Mouse (Mus musculus) midbrain, embryonic 16.5 days (tissue): ENCODE data around the gene Mansc1. TPM values are rescaled to one million over a fixed set of nuclear protein-coding genes. Genes with fewer than 3 reads are reported as not detected.

Experiments
- ATAC-seq: fragments of 200-750 bp; cut with Nextera tagmentation; 2 replicates; pipeline ENCODE4 v1.8.0; 2017; ENCODE audit warnings: moderate TSS enrichment
- H3K27ac ChIP-seq: fragments of 300-500 bp; sonication (generic); 2 replicates; pipeline ENCODE4 v1.5.1; 2014; ENCODE audit warnings: mild to moderate bottlenecking, low read length, mixed read lengths
- H3K27me3 ChIP-seq: fragments of 300-500 bp; sonication (generic); 2 replicates; pipeline ENCODE4 v1.6.1; 2014; ENCODE audit warnings: low read depth, low read length, mixed read lengths; ENCODE audit not compliant: control insufficient read depth, insufficient read depth
- H3K36me3 ChIP-seq: fragments of 300-500 bp; sonication (generic); 2 replicates; pipeline ENCODE4 v1.6.1; 2014; ENCODE audit warnings: mild to moderate bottlenecking, low read length, moderate library complexity, mixed read lengths; ENCODE audit not compliant: control insufficient read depth, insufficient read depth
- H3K4me1 ChIP-seq: fragments of 300-500 bp; sonication (generic); 2 replicates; pipeline ENCODE4 v1.6.1; 2014; ENCODE audit warnings: mild to moderate bottlenecking, low read length, mixed read lengths; ENCODE audit not compliant: control insufficient read depth, insufficient read depth
- H3K4me2 ChIP-seq: fragments of 300-500 bp; sonication (generic); 2 replicates; pipeline ENCODE4 v1.6.1; 2014; ENCODE audit warnings: mild to moderate bottlenecking, low read length, mixed read lengths
- H3K4me3 ChIP-seq: fragments of 300-500 bp; sonication (generic); 2 replicates; pipeline ENCODE4 v1.5.1; 2014; ENCODE audit warnings: low read depth, mild to moderate bottlenecking, low read length, moderate library complexity, mixed read lengths
- H3K9ac ChIP-seq: fragments of 300-500 bp; sonication (generic); 2 replicates; pipeline ENCODE4 v1.6.1; 2014; ENCODE audit warnings: low read depth, low read length, mixed read lengths
- H3K9me3 ChIP-seq: fragments of 300-500 bp; sonication (generic); replicated peaks from 2 replicates; pipeline ENCODE4 v1.6.1; 2014; ENCODE audit warnings: mild to moderate bottlenecking, low read length, mixed read lengths; ENCODE audit not compliant: control insufficient read depth, poor library complexity, severe bottlenecking
- WGBS: fragments of 180-500 bp; shearing (Covaris S2); extraction: QIAGEN DNeasy Blood & Tissue Kit; methylation state at CpG from one replicate; pipeline ENCODE4 v1.1.7; 2014; 5-methylcytosine and 5-hydroxymethylcytosine counted together
- polyA plus RNA-seq: library from polyadenylated mRNA; unstranded; fragments of >200 nt; fragmentation: Nextera tagmentation; extraction: Ambion mirVana; gene quantifications from 2 replicates; pipeline ENCODE4 v1.2.1, GENCODE M21; 2015

The Mansc1 gene
- polyA plus RNA-seq, 1 experiment from 2014 or later = 1.0 TPM

- Histone ChIP-seq H3K27ac (no peak overlapping the region), H3K4me1 (no peaks in the 10 kb centered on the region), H3K9ac (no peak overlapping the region), H3K36me3 (no peaks in the 10 kb centered on the region), H3K4me2 (no peak overlapping the region), H3K9me3 (no peaks in the 10 kb centered on the region), H3K4me3 (no peak overlapping the region), H3K27me3 (no peaks in the 10 kb centered on the region)
- 75% methylated on average over 5 of the region's 5 CpGs for WGBS
- no peak for ATAC-seq
These were observed 32.3 kb upstream of the Mansc1 start for GRCm38 (mm10) chr6:134664573-134664972.

- no peak for ATAC-seq
- WGBS = 82% methylated on average over 8 of the region's 8 CpGs
- no peaks in the 10 kb centered on the region for H3K27me3 ChIP-seq
These were observed 28.6 kb upstream of the Mansc1 start for GRCm38 (mm10) chr6:134660714-134661406.

GRCm38 (mm10) chr6:134659108-134659958 is 27.0 kb upstream of the Mansc1 start:
- Histone ChIP-seq H3K9ac (no peak overlapping the region), H3K27me3 (no peaks in the 10 kb centered on the region), H3K36me3 (no peaks in the 10 kb centered on the region), H3K9me3 (no peaks in the 10 kb centered on the region), H3K27ac (no peak overlapping the region), H3K4me1 (no peaks in the 10 kb centered on the region), H3K4me2 (0 out of 2 replicates have a peak overlapping the region, but pooled peaks have one; percentile 26), H3K4me3 (no peak overlapping the region)
- 20% methylated on average over 9 of the region's 9 CpGs for WGBS
- peak; percentile 95 for ATAC-seq

More at GRCm38 (mm10) chr6:134660714-134661406, 28.6 kb upstream of the Mansc1 start:
- no peak overlapping the region for H3K4me2 ChIP-seq
- H3K4me1 ChIP-seq = no peaks in the 10 kb centered on the region
- no peak overlapping the region for H3K27ac ChIP-seq
- no peak overlapping the region for H3K9ac ChIP-seq
- no peaks in the 10 kb centered on the region for H3K36me3 ChIP-seq
- no peaks in the 10 kb centered on the region for H3K9me3 ChIP-seq
- H3K4me3 ChIP-seq = no peak overlapping the region

GRCm38 (mm10) chr6:134656527-134656926 is 24.2 kb upstream of the Mansc1 start:
- H3K27me3 ChIP-seq = no peaks in the 10 kb centered on the region
- WGBS = 77% methylated on average over 4 of the region's 4 CpGs
- no peaks in the 10 kb centered on the region for H3K4me1 ChIP-seq
- no peaks in the 10 kb centered on the region for H3K36me3 ChIP-seq
- H3K9me3 ChIP-seq = no peaks in the 10 kb centered on the region
- no peak overlapping the region for H3K4me3 ChIP-seq
- no peak overlapping the region for H3K9ac ChIP-seq
- no peak for ATAC-seq
- H3K4me2 ChIP-seq = no peak overlapping the region
- no peak overlapping the region for H3K27ac ChIP-seq

GRCm38 (mm10) chr6:134648356-134648755 is 16.1 kb upstream of the Mansc1 start:
- 22% methylated on average over 5 of the region's 5 CpGs for WGBS
- ATAC-seq = no peak
- no peaks in the 10 kb centered on the region for H3K27me3 ChIP-seq
- no peak overlapping the region for H3K4me3 ChIP-seq
- peaks cover 8% of the 10 kb centered on the region for H3K4me1 ChIP-seq
- peaks cover 4% of the 10 kb centered on the region for H3K36me3 ChIP-seq
- no peak overlapping the region for H3K27ac ChIP-seq
- no peaks in the 10 kb centered on the region for H3K9me3 ChIP-seq
- no peak overlapping the region for H3K9ac ChIP-seq
- no peak overlapping the region for H3K4me2 ChIP-seq

GRCm38 (mm10) chr6:134647621-134648020 is 15.3 kb upstream of the Mansc1 start:
- WGBS = 10% methylated on average over 5 of the region's 5 CpGs
- no peak overlapping the region for H3K27ac ChIP-seq
- no peak for ATAC-seq

GRCm38 (mm10) chr6:134646835-134647234 is 14.5 kb upstream of the Mansc1 start:
- no peaks in the 10 kb centered on the region for H3K9me3 ChIP-seq
- no peak for ATAC-seq
- H3K9ac ChIP-seq = no peak overlapping the region
- no peaks in the 10 kb centered on the region for H3K27me3 ChIP-seq
- no peak overlapping the region for H3K27ac ChIP-seq
- H3K4me2 ChIP-seq = no peak overlapping the region
- peaks cover 4% of the 10 kb centered on the region for H3K36me3 ChIP-seq
- peaks cover 14% of the 10 kb centered on the region for H3K4me1 ChIP-seq
- H3K4me3 ChIP-seq = no peak overlapping the region
- 90% methylated on average over 6 of the region's 6 CpGs for WGBS

More at GRCm38 (mm10) chr6:134647621-134648020, 15.3 kb upstream of the Mansc1 start:
- Histone ChIP-seq H3K4me2 (no peak overlapping the region), H3K4me3 (no peak overlapping the region), H3K9me3 (no peaks in the 10 kb centered on the region), H3K27me3 (no peaks in the 10 kb centered on the region), H3K36me3 (peaks cover 4% of the 10 kb centered on the region), H3K9ac (no peak overlapping the region), H3K4me1 (peaks cover 8% of the 10 kb centered on the region)

- Histone ChIP-seq H3K9ac (no peak overlapping the region), H3K27ac (no peak overlapping the region), H3K9me3 (no peaks in the 10 kb centered on the region), H3K27me3 (no peaks in the 10 kb centered on the region), H3K4me1 (peaks cover 12% of the 10 kb centered on the region), H3K4me3 (no peak overlapping the region), H3K36me3 (peaks cover 4% of the 10 kb centered on the region), H3K4me2 (no peak overlapping the region)
- 93% methylated on average over 5 of the region's 5 CpGs for WGBS
- ATAC-seq = no peak
These were observed 11.0 kb upstream of the Mansc1 start for GRCm38 (mm10) chr6:134643296-134643695.
